Mouse (Mus musculus) liver, adult 2 months (tissue): ENCODE measurements around the gene H2-Ab1. TPM values are rescaled to one million over a fixed set of nuclear protein-coding genes. Genes with fewer than 3 reads are reported as not detected.
A peak's percentile ranks its signal among the peaks of the same experiment; 100 is the strongest.

ENCODE experiments used
- DNase-seq: peaks from one replicate; pipeline ENCODE4 v3.0.0-alpha.2; 2011; ENCODE audit warnings: low read depth, low spot score; ENCODE audit errors: extremely low read depth
- H3K27ac ChIP-seq: fragments of 200-500 bp; replicated peaks from 2 replicates; pipeline ENCODE4 v1.5.1; 2012; ENCODE audit warnings: low read depth, mild to moderate bottlenecking, control low read depth, inconsistent platforms, low read length; ENCODE audit not compliant: insufficient read depth
- H3K27me3 ChIP-seq: fragments of 200-500 bp; 2 replicates; pipeline ENCODE4 v1.6.1; 2012; ENCODE audit warnings: mild to moderate bottlenecking, moderate library complexity, low read length, inconsistent platforms; ENCODE audit not compliant: control insufficient read depth, insufficient read depth
- H3K36me3 ChIP-seq: fragments of 200-500 bp; 2 replicates; pipeline ENCODE4 v1.6.1; 2012; ENCODE audit warnings: low read length, inconsistent platforms; ENCODE audit not compliant: control insufficient read depth, insufficient read depth
- H3K4me1 ChIP-seq: fragments of 200-500 bp; 2 replicates; pipeline ENCODE4 v1.6.1; 2011; ENCODE audit warnings: low read length; ENCODE audit not compliant: control insufficient read depth, insufficient read depth
- H3K4me3 ChIP-seq: fragments of 200-500 bp; 2 replicates; pipeline ENCODE4 v1.5.1; 2011; ENCODE audit warnings: low read depth, mild to moderate bottlenecking, control low read depth, low read length, moderate library complexity; ENCODE audit not compliant: insufficient read depth
- H3K79me2 ChIP-seq: fragments of 200-500 bp; 2 replicates; pipeline ENCODE4 v1.6.1; 2012; ENCODE audit warnings: inconsistent platforms, mild to moderate bottlenecking, low read length, moderate library complexity; ENCODE audit not compliant: control insufficient read depth, insufficient read depth
- H3K9ac ChIP-seq: fragments of 200-500 bp; 2 replicates; pipeline ENCODE4 v1.6.1; 2012; ENCODE audit warnings: low read depth, mild to moderate bottlenecking, control low read depth, inconsistent platforms, low read length
- CTCF ChIP-seq: fragments of 200-500 bp; IDR thresholded peaks from 2 replicates; pipeline ENCODE4 v1.5.1; 2011; ENCODE audit warnings: low read depth, low read length, control low read depth
- POLR2A ChIP-seq: fragments of 200-500 bp; IDR thresholded peaks from 2 replicates; pipeline ENCODE4 v1.6.1; 2011; ENCODE audit warnings: low read length, control low read depth; ENCODE audit not compliant: insufficient read depth; ENCODE audit errors: extremely low read depth
- WGBS: fragments of 180-500 bp; shearing (Covaris S2); methylation state at CpG from one replicate; pipeline ENCODE4 v1.1.7; 2018; 5-methylcytosine and 5-hydroxymethylcytosine counted together
- polyA plus RNA-seq: library from polyadenylated mRNA; depleted of rRNA; stranded (reverse); fragments of >200 nt; gene quantifications from 2 replicates; pipeline ENCODE4 v1.2.3, GENCODE M21; 2012
- total RNA-seq: library from RNA; depleted of rRNA; stranded (reverse); fragments of >200 nt; gene quantifications from 2 replicates; pipeline ENCODE4 v1.2.3, GENCODE M21; 2014

Gene H2-Ab1
- total and polyA plus RNA-seq, 2 experiments: 25.2 to 156 TPM

GRCm38 (mm10) chr17:34301670-34302190, 44.2 kb downstream of the H2-Ab1 start:
- no peak overlapping the region for H3K4me3 ChIP-seq
- H3K4me1 ChIP-seq: no peaks in the 10 kb centered on the region
- no peaks in the 10 kb centered on the region for H3K36me3 ChIP-seq
- no peaks in the 10 kb centered on the region for H3K27me3 ChIP-seq
- TF ChIP-seq POLR2A (no peak), CTCF (no peak)
- DNase-seq: no peak
- WGBS: 93% methylated on average over 4 of the region's 4 CpGs
- no peak overlapping the region for H3K27ac ChIP-seq
- H3K9ac ChIP-seq: no peak overlapping the region
- no peaks in the 10 kb centered on the region for H3K79me2 ChIP-seq

GRCm38 (mm10) chr17:34303789-34304188, 46.3 kb downstream of the H2-Ab1 start:
- no peak overlapping the region for H3K9ac ChIP-seq
- DNase-seq: no peak
- no peaks in the 10 kb centered on the region for H3K79me2 ChIP-seq
- no peaks in the 10 kb centered on the region for H3K36me3 ChIP-seq
- no peak for TF ChIP-seq POLR2A
- no peak for TF ChIP-seq CTCF
- no peak overlapping the region for H3K4me3 ChIP-seq
- no peaks in the 10 kb centered on the region for H3K27me3 ChIP-seq
- H3K4me1 ChIP-seq: no peaks in the 10 kb centered on the region
- H3K27ac ChIP-seq: no peak overlapping the region
- 94% methylated on average over 2 of the region's 2 CpGs for WGBS

- Histone ChIP-seq H3K27ac (no peak overlapping the region), H3K9ac (no peak overlapping the region), H3K27me3 (no peaks in the 10 kb centered on the region), H3K4me3 (no peak overlapping the region), H3K36me3 (no peaks in the 10 kb centered on the region), H3K79me2 (no peaks in the 10 kb centered on the region), H3K4me1 (no peaks in the 10 kb centered on the region)
- WGBS: 15% methylated on average over 4 of the region's 4 CpGs
- DNase-seq: peak; percentile 66
- TF ChIP-seq POLR2A: no peak
- TF ChIP-seq CTCF: no peak
Observed at GRCm38 (mm10) chr17:34304751-34305150, 47.3 kb downstream of the H2-Ab1 start.

- H3K27me3 ChIP-seq: no peaks in the 10 kb centered on the region
- no peaks in the 10 kb centered on the region for H3K79me2 ChIP-seq
- peak; percentile 77 for DNase-seq
- no peak for TF ChIP-seq CTCF
- no peak for TF ChIP-seq POLR2A
- peak within 1 kb of the TSS; percentile 5; the same call in 1 of the 2 replicates for H3K9ac ChIP-seq
- no peaks in the 10 kb centered on the region for H3K36me3 ChIP-seq
- H3K4me1 ChIP-seq: no peaks in the 10 kb centered on the region
- peak within 1 kb of the TSS; percentile 21 for H3K4me3 ChIP-seq
- H3K27ac ChIP-seq: no peak within 1 kb of the TSS
Observed at GRCm38 (mm10) chr17:34305380-34306030, 48.0 kb downstream of the H2-Ab1 start, which contains the start of gene H2-Eb1. Gene H2-Eb1, plus strand, starts transcription at chr17:34305867.

GRCm38 (mm10) chr17:34306407-34306806, 48.9 kb downstream of the H2-Ab1 start:
- 81% methylated on average over 2 of the region's 2 CpGs for WGBS

GRCm38 (mm10) chr17:34307216-34307615, 49.7 kb downstream of the H2-Ab1 start:
- Histone ChIP-seq H3K9ac (no peak overlapping the region), H3K79me2 (no peaks in the 10 kb centered on the region), H3K4me1 (no peaks in the 10 kb centered on the region), H3K4me3 (no peak overlapping the region), H3K27ac (no peak overlapping the region), H3K27me3 (no peaks in the 10 kb centered on the region), H3K36me3 (no peaks in the 10 kb centered on the region)
- no peak for TF ChIP-seq CTCF
- no peak for TF ChIP-seq POLR2A
- no peak for DNase-seq

More at GRCm38 (mm10) chr17:34306407-34306806, 48.9 kb downstream of the H2-Ab1 start:
- TF ChIP-seq POLR2A: no peak
- TF ChIP-seq CTCF: no peak
- H3K36me3 ChIP-seq: no peaks in the 10 kb centered on the region
- no peaks in the 10 kb centered on the region for H3K4me1 ChIP-seq
- no peak for DNase-seq
- H3K9ac ChIP-seq: no peak overlapping the region
- no peaks in the 10 kb centered on the region for H3K79me2 ChIP-seq
- H3K27ac ChIP-seq: no peak overlapping the region
- peak overlapping the region; percentile 21; the same call in 1 of the 2 replicates for H3K4me3 ChIP-seq
- H3K27me3 ChIP-seq: no peaks in the 10 kb centered on the region
